Mouse (Mus musculus) erythroid progenitor cell, adult 5-6 weeks (primary cell): ENCODE data around the gene Hist2h2be. TPM values are rescaled to one million over a fixed set of nuclear protein-coding genes. Genes with fewer than 3 reads are reported as not detected.
"Not testable (repeated sequence)": the region's sequence is repeated elsewhere in the genome, so short reads cannot be mapped to it uniquely, and the experiment has no call there.

Source experiments
- ATAC-seq: replicated peaks from 2 replicates; pipeline ENCODE4 v1.8.0; 2016; ENCODE audit warnings: moderate number of reproducible peaks, mild to moderate bottlenecking, moderate TSS enrichment, inconsistent platforms; ENCODE audit not compliant: poor library complexity, low FRiP score, severe bottlenecking
- total RNA-seq, 2 experiments: library from RNA; stranded (forward) in 1 of 2; stranded (reverse) in 1 of 2; fragments of 150-400 nt in 1 of 2; fragments of 186-747, 209-891 nt in 1 of 2; gene quantifications; 2 replicates each; pipeline versions ENCODE4 v1.2.3 to v1.2.4; 2015 to 2017; ENCODE audit warnings: low replicate concordance in 2 of 2

Hist2h2be gene
- total RNA-seq (2015; ENCODE audit: low replicate concordance) (46.5 and 50.7 TPM in 2 replicates), total RNA-seq (2017; ENCODE audit: low replicate concordance) (35.9 and 44.5 TPM in 2 replicates)

GRCm38 (mm10) chr3:96220765-96221639 lies at the start of gene Hist2h2be, which contains the start of gene Hist2h2ac:
TSS of gene Hist2h2be (plus strand) at chr3:96221119.
TSS of gene Hist2h2ac (minus strand) at chr3:96220880.
- peak; percentile 79 for ATAC-seq

- no peak for ATAC-seq
Measured at GRCm38 (mm10) chr3:96171583-96172196, 49.2 kb upstream of the Hist2h2be start.

- ATAC-seq, result peak; percentile 96
Measured at GRCm38 (mm10) chr3:96172197-96173178, 48.4 kb upstream of the Hist2h2be start, which contains the start of gene Sf3b4. TSS of gene Sf3b4 (plus strand) at chr3:96172332.

GRCm38 (mm10) chr3:96173185-96173584 lies 47.7 kb upstream of the Hist2h2be start:
- ATAC-seq, result no peak

GRCm38 (mm10) chr3:96174042-96174441 lies 46.9 kb upstream of the Hist2h2be start:
- not testable (repeated sequence) for ATAC-seq

GRCm38 (mm10) chr3:96175251-96175650 lies 45.7 kb upstream of the Hist2h2be start:
- ATAC-seq, result no peak

GRCm38 (mm10) chr3:96178427-96178826 lies 42.5 kb upstream of the Hist2h2be start:
- no peak for ATAC-seq

GRCm38 (mm10) chr3:96178902-96179301 lies 42.0 kb upstream of the Hist2h2be start:
- ATAC-seq, result no peak

- ATAC-seq, result no peak
Measured at GRCm38 (mm10) chr3:96179531-96179930, 41.4 kb upstream of the Hist2h2be start.

- ATAC-seq, result no peak
Measured at GRCm38 (mm10) chr3:96180727-96181477, 40.0 kb upstream of the Hist2h2be start, which contains the start of gene Sv2a. TSS of gene Sv2a (plus strand) at chr3:96181151.

- ATAC-seq, result no peak
Measured at GRCm38 (mm10) chr3:96181510-96182381, 39.2 kb upstream of the Hist2h2be start.

GRCm38 (mm10) chr3:96182382-96182776 lies 38.5 kb upstream of the Hist2h2be start:
- ATAC-seq, result no peak

GRCm38 (mm10) chr3:96192977-96193376 lies 27.9 kb upstream of the Hist2h2be start:
- ATAC-seq, result no peak

GRCm38 (mm10) chr3:96194966-96195365 lies 26.0 kb upstream of the Hist2h2be start:
- no peak for ATAC-seq

- ATAC-seq, result no peak
Measured at GRCm38 (mm10) chr3:96195616-96196313, 25.2 kb upstream of the Hist2h2be start.

- ATAC-seq, result no peak
Measured at GRCm38 (mm10) chr3:96196437-96197128, 24.3 kb upstream of the Hist2h2be start.
